Mouse (Mus musculus) brown adipose tissue, adult 24 weeks (tissue): Measurements from ENCODE around the gene Rtn4ip1. TPM values are rescaled to one million over a fixed set of nuclear protein-coding genes. Genes with fewer than 3 reads are reported as not detected.
"Not testable (repeated sequence)": the region's sequence is repeated elsewhere in the genome, so short reads cannot be mapped to it uniquely, and the experiment has no call there.

ENCODE experiments used
- H3K27ac ChIP-seq: fragments of 200-500 bp; replicated peaks from 2 replicates; pipeline ENCODE4 v1.5.1; 2012; ENCODE audit warnings: low read depth, mild to moderate bottlenecking, low read length
- H3K4me1 ChIP-seq: fragments of 200-500 bp; 2 replicates; pipeline ENCODE4 v1.6.1; 2012; ENCODE audit warnings: low read length, mixed read lengths; ENCODE audit not compliant: control insufficient read depth, insufficient read depth, insufficient read length
- H3K4me3 ChIP-seq: fragments of 200-500 bp; 2 replicates; pipeline ENCODE4 v1.5.1; 2012; ENCODE audit warnings: low read depth, mild to moderate bottlenecking, low read length, moderate library complexity; ENCODE audit not compliant: insufficient read depth
- polyA plus RNA-seq: library from polyadenylated mRNA; stranded (reverse); fragments of >200 nt; gene quantifications from 2 replicates; pipeline ENCODE4 v1.2.4, GENCODE M21; 2012; ENCODE audit not compliant: missing spikeins, insufficient read depth, insufficient read length

Rtn4ip1 gene
- polyA plus RNA-seq, 1 experiment: 41.7 TPM

GRCm38 (mm10) chr10:43916181-43916580 lies 14.6 kb downstream of the Rtn4ip1 start:
- Histone ChIP-seq H3K4me3 (no peak overlapping the region), H3K4me1 (no peaks in the 10 kb centered on the region), H3K27ac (no peak overlapping the region)

GRCm38 (mm10) chr10:43916737-43917136 lies 15.1 kb downstream of the Rtn4ip1 start:
- Histone ChIP-seq H3K4me1 (no peaks in the 10 kb centered on the region), H3K27ac (no peak overlapping the region), H3K4me3 (no peak overlapping the region)

DNA sequence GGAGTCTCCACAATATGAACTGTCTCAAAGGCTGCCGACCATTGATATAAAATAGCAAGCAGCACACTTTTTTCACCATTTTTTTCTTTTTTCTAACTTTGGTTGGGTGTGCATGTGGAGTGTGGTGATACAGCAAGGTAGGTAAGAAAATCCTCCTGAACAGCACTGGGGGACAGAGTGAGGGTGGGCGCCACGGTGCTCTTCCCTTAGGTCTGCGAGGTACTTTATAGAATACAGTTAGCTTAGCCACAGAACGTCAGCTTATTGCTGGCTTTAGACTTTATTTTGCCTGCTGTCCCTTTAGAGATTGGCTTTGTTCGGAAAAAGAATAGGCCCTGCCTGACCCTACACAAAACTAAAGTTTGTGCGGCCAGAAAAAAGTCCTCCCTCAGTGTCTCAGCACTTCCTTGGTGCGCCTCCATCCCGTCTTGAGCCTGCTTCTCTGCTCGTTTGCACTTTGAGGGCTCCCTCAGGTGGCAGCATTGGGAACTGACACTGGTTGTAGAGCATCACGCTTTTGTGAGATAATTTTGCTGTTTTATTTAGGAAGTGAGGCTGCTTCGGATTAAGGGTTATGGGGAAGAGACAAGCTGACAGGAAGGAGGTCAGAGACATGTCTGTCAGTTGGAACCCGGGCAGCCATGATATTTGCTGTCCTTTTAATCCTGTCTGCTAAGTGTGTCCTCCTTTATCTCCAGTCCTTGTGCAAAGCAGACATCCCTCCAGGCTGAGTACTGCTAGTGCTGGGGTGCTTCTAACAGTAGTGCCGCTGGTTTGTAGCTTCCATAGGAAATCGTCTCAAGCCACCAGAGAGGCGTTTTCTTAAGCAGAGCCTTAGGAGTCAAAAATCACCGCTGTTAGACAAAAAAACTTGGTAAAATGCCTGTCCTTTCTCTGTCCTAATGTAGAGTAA lies 17.3 kb downstream of the Rtn4ip1 start:
- Histone ChIP-seq H3K4me1 (no peaks in the 10 kb centered on the region), H3K27ac (no peak overlapping the region), H3K4me3 (no peak overlapping the region)

DNA sequence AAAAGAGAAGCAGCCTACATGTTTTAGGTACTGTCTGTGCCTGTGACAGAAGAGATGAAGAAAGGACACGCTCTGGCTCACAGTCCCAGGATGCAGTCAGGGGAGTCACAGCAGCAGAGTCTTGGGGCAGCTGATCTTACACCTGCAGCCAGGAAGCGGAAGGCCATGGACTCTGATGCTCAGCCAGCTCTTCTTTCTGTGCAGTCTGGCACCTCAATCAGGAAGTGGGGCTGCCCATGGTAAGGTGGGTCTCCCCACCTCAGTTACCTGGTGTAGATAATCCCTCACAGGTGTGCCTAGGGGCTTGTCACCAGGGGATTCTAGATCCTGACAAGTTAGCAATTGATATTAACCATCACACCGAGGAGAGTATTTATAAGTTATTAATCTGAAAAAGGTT lies 21.5 kb downstream of the Rtn4ip1 start:
- Histone ChIP-seq H3K4me3 (no peak overlapping the region), H3K4me1 (no peaks in the 10 kb centered on the region), H3K27ac (no peak overlapping the region)

DNA sequence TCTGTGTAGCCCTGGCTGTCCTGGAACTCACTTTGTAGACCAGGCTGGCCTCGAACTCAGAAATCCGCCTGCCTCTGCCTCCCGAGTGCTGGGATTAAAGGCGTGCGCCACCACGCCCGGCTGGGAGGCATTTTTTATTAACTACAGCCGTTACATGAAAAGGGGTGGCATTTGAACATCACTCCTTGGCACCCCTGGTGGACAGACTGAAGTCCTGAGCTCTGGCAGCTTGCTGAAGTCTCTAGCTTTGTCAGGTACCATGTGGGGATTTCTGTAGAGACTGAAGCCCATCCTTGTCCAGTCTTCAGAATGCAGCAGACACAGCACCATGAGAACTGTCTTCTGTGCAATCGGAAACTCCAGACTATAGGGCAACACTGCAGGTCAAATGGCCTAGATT lies 24.2 kb downstream of the Rtn4ip1 start:
- not testable (repeated sequence) for H3K4me3 ChIP-seq, H3K27ac ChIP-seq, H3K4me1 ChIP-seq

DNA sequence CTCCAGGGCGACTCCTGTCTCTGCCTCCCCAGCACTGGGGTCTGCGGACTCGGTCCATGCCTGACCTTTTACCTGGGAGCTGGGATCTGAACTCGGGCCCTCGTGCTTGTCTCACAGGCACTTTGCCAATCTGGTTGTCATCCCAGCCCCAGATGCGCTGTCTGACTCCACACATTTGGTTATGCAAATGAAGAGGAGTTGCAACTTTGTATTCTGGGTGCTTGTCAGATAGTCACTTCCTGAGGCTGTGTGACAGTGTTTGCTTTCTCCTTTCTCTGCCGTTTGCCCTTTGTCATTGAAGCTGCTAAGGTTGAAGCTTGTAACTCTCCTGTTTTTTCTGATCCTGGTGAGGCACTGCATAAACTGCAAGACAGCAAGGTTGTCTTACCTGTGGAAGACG lies 26.1 kb downstream of the Rtn4ip1 start:
- H3K27ac ChIP-seq: no peak overlapping the region

DNA sequence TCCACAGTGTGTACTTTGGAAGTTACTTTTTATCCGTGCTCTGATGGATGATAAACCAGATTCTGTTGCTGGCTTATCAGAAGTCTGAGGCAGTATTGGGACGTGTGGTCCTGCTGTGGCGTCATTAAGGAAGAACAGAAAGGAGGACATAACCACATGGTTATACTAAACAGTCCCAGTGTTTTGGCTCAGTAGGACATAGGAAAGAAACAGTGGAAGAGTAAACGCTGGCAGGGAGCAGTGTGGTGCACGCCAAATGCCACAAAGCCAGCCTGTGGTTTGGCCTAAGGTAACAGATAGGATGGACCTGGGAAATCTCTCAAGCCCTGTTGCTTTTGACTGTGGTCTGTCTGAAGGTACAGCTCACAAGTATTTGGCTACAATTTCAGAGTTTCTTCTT lies 27.0 kb downstream of the Rtn4ip1 start:
- H3K27ac ChIP-seq: no peak overlapping the region
- no peak overlapping the region for H3K4me3 ChIP-seq
- H3K4me1 ChIP-seq: no peaks in the 10 kb centered on the region

More for the DNA sequence above, 26.1 kb downstream of the Rtn4ip1 start:
- Histone ChIP-seq H3K4me1 (no peaks in the 10 kb centered on the region), H3K4me3 (no peak overlapping the region)

GRCm38 (mm10) chr10:43939136-43939662 lies 37.6 kb downstream of the Rtn4ip1 start:
- Histone ChIP-seq H3K4me3 (no peak overlapping the region), H3K4me1 (peaks cover 10% of the 10 kb centered on the region; the same call in 1 of the 2 replicates), H3K27ac (no peak overlapping the region)

GRCm38 (mm10) chr10:43943736-43944135 lies 42.1 kb downstream of the Rtn4ip1 start:
- no peak overlapping the region for H3K27ac ChIP-seq
- no peak overlapping the region for H3K4me3 ChIP-seq
- peaks cover 10% of the 10 kb centered on the region; the same call in 1 of the 2 replicates for H3K4me1 ChIP-seq

DNA sequence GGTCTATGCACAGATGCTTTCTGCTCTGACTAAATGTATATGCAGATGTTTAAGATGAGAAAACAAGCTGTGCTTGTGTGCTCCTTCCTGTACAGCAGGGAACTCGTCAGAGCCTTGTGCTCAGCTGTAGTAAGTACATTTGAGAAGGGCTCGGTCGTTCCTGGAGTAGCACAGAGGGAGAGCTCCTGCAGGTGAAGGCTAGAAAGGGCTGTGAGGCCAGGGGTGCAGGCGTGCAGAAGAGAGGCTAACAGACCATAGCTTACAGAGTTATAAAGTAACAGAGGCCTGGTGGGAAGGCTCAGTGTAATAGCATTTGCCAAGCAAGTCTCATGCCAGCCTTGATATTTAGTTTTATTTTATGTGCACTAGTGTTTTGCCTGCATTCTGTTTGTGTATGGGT lies 43.8 kb downstream of the Rtn4ip1 start:
- peaks cover 10% of the 10 kb centered on the region; the same call in 1 of the 2 replicates for H3K4me1 ChIP-seq
- no peak overlapping the region for H3K4me3 ChIP-seq

DNA sequence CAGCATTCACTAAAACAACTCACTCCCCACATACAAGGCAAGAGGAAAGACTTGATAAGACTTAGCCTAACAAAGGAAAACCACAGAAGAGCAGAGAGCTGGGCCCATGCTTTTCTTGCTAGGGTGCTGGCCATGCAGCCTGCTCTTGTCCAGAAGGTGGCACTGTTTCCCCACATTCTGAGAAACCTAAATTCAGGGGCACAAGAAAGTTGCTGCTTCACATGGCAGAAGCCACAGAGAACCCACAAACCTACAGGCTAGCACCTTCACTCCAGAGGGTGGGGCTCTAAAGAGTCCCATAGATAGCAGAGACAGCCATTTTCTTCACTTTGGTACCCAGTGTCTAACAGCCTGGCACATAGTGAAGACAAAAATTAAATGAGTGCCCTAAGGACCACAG lies 52.3 kb downstream of the Rtn4ip1 start:
- Histone ChIP-seq H3K4me3 (no peak overlapping the region), H3K4me1 (no peaks in the 10 kb centered on the region), H3K27ac (no peak overlapping the region)

More for the DNA sequence above, 43.8 kb downstream of the Rtn4ip1 start:
- no peak overlapping the region for H3K27ac ChIP-seq

GRCm38 (mm10) chr10:43964943-43965342 lies 63.3 kb downstream of the Rtn4ip1 start:
- Histone ChIP-seq H3K4me1 (no peaks in the 10 kb centered on the region), H3K27ac (no peak overlapping the region), H3K4me3 (no peak overlapping the region)

GRCm38 (mm10) chr10:43973244-43973643 lies 71.6 kb downstream of the Rtn4ip1 start:
- Histone ChIP-seq H3K4me1 (no peaks in the 10 kb centered on the region; the same call in 1 of the 2 replicates), H3K4me3 (no peak overlapping the region), H3K27ac (no peak overlapping the region)

- H3K4me3 ChIP-seq: no peak overlapping the region
- H3K4me1 ChIP-seq: no peaks in the 10 kb centered on the region; the same call in none of the 2 replicates
- no peak overlapping the region for H3K27ac ChIP-seq
Observed at GRCm38 (mm10) chr10:43977353-43977752, 75.7 kb downstream of the Rtn4ip1 start.

DNA sequence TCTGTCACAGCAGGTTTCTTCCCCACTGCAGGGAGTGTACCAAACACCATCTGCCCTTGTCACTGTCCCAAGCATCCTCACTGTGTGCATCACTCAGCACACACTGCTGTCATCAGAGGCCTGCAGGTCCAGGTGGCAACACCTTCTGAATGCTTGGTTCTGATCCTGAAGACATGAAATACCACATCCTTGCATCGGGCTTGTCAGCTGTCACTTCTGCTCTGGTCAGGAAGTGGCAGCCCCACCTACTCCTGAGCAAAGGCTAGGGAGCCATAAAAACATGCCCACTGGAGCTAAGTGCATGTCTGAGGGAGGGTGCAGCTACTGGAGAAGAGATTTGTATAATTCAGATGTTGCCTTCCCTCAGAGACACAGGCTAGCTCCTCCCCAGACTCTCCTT lies 78.5 kb downstream of the Rtn4ip1 start:
- H3K4me1 ChIP-seq: no peaks in the 10 kb centered on the region; the same call in none of the 2 replicates
- no peak overlapping the region for H3K4me3 ChIP-seq
- no peak overlapping the region for H3K27ac ChIP-seq

DNA sequence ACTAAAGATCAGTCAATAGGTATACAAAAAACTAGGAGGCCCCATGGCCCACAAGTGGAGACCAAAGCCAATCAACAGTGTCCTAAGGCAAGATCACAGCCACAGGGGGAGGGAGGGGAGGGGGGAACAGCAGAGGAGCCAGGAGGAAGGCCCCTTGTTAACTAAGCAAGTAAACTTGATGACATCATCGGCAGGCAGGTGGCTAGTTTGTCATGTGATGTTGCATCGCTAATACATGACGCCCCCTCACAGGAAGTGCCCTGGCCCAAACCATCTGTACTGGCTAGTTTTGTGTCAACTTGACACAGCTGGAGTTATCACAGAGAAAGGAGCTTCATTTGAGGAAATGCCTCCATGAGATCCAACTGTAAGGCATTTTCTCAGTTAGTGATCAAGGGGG lies 79.1 kb downstream of the Rtn4ip1 start:
- H3K4me1 ChIP-seq, H3K4me3 ChIP-seq, H3K27ac ChIP-seq: not testable (repeated sequence)
